Mouse (Mus musculus) CH12.LX (cell line): ENCODE measurements at regions not wholly inside any gene's neighbourhood (a gene's known extent, or its start where the extent isn't known, plus 50 kb on each side); places are given as distances from the start of the nearest gene placed in this dataset.
"Not testable (repeated sequence)": the region's sequence is repeated elsewhere in the genome, so short reads cannot be mapped to it uniquely, and the experiment has no call there.

Experiments used
- DNase-seq: peaks from one replicate; pipeline ENCODE4 v3.0.0-alpha.2; 2013; ENCODE audit errors: extremely low read depth
- H3K27ac ChIP-seq: 2 replicates; pipeline ENCODE4 v1.5.1; 2012; ENCODE audit warnings: low read depth, mild to moderate bottlenecking, control low read depth, moderate library complexity; ENCODE audit not compliant: insufficient read depth
- H3K27me3 ChIP-seq: replicated peaks from 2 replicates; pipeline ENCODE3; 2012; ENCODE audit warnings: inconsistent platforms
- H3K36me3 ChIP-seq, 2 experiments: replicated peaks in 1 of 2; 2 replicates each; pipeline versions ENCODE3 to v1.6.1; 2012; ENCODE audit warnings: inconsistent platforms in 1 of 2, low read length in 1 of 2, mild to moderate bottlenecking in 1 of 2, mixed read lengths in 1 of 2, moderate library complexity in 1 of 2; ENCODE audit not compliant: control insufficient read depth in 1 of 2, insufficient read depth in 1 of 2
- H3K4me1 ChIP-seq, 2 experiments: 2 replicates each; pipeline ENCODE4 v1.6.1; 2012; ENCODE audit warnings: inconsistent platforms in 1 of 2, moderate library complexity in 1 of 2; ENCODE audit not compliant: insufficient read depth in 2 of 2, control insufficient read depth in 1 of 2
- H3K4me2 ChIP-seq: 2 replicates; pipeline ENCODE4 v1.6.1; 2012; ENCODE audit warnings: low read depth, mild to moderate bottlenecking, control low read depth; ENCODE audit not compliant: poor library complexity, insufficient read depth, severe bottlenecking
- H3K4me3 ChIP-seq, 3 experiments: fragments of 150-350 bp in 1 of 3; sonication (generic) in 1 of 3; replicated peaks in 1 of 3; 2 replicates each; pipeline versions ENCODE3 to v1.5.1; 2011 to 2012; ENCODE audit warnings: low read depth in 2 of 3, low read length in 2 of 3, mild to moderate bottlenecking in 2 of 3, moderate library complexity in 2 of 3, control low read depth in 1 of 3, improper control_type of control experiment in 1 of 3, inconsistent platforms in 1 of 3, mixed read lengths in 1 of 3; ENCODE audit not compliant: poor library complexity in 1 of 3
- H3K79me2 ChIP-seq: replicated peaks from 2 replicates; pipeline ENCODE4 v1.6.1; 2012; ENCODE audit warnings: mild to moderate bottlenecking, moderate library complexity; ENCODE audit not compliant: control insufficient read depth, poor library complexity, insufficient read depth, severe bottlenecking; ENCODE audit errors: extremely low read depth
- H3K9ac ChIP-seq: 2 replicates; pipeline ENCODE4 v1.6.1; 2012; ENCODE audit warnings: low read depth, mild to moderate bottlenecking, control low read depth, moderate library complexity; ENCODE audit not compliant: insufficient read depth
- H3K9me3 ChIP-seq: replicated peaks from 2 replicates; pipeline ENCODE3; 2012; ENCODE audit warnings: low read length, inconsistent platforms, mixed read lengths
- CTCF ChIP-seq, 2 experiments: IDR thresholded peaks in 1 of 2; conservative IDR thresholded peaks in 1 of 2; 2 replicates each; pipeline ENCODE4 v1.5.1; 2011 to 2012; ENCODE audit warnings: low read depth in 2 of 2, low read length in 2 of 2, improper control_type of control experiment in 1 of 2, inconsistent platforms in 1 of 2, mild to moderate bottlenecking in 1 of 2, moderate library complexity in 1 of 2
- EP300 ChIP-seq: IDR thresholded peaks from 2 replicates; pipeline ENCODE4 v1.6.1; 2011; ENCODE audit warnings: low read length, improper control_type of control experiment
- GABPA ChIP-seq: IDR thresholded peaks from 2 replicates; pipeline ENCODE4 v1.6.1; 2012; ENCODE audit warnings: low read depth, low read length, improper control_type of control experiment, inconsistent platforms; ENCODE audit not compliant: insufficient replicate concordance
- NELFE ChIP-seq: IDR thresholded peaks from 2 replicates; pipeline ENCODE4 v1.6.1; 2011; ENCODE audit warnings: low read depth, low read length, improper control_type of control experiment
- NRF1 ChIP-seq: IDR thresholded peaks from 2 replicates; pipeline ENCODE4 v1.6.1; 2014; ENCODE audit warnings: low read depth, mild to moderate bottlenecking, inconsistent platforms, low read length, improper control_type of control experiment, moderate library complexity
- RAD21 ChIP-seq: IDR thresholded peaks from 2 replicates; pipeline ENCODE4 v1.6.1; 2011; ENCODE audit warnings: low read depth, mild to moderate bottlenecking, low read length, improper control_type of control experiment, moderate library complexity
- SMC3 ChIP-seq: IDR thresholded peaks from 2 replicates; pipeline ENCODE4 v1.6.1; 2011; ENCODE audit warnings: low read depth, low read length, improper control_type of control experiment
- dilution Hi-C: fragments of 300-500 bp; cut with MboI; formaldehyde crosslinking; loops from 2 replicates; pipeline ENCODE4 v1.14.3; 2020; ENCODE audit warnings: low sequenced_read_pairs; ENCODE audit not compliant: extremely low pct_unique_long_range_greater_than_20kb, extremely low pct_ligation_motif_present
- in situ Hi-C: fragments of 300-500 bp; cut with MboI; formaldehyde crosslinking; loops from 3 replicates; pipeline ENCODE4 v1.14.3; 2019; ENCODE audit warnings: low sequenced_read_pairs, low pct_ligation_motif_present, low pct_unique_long_range_greater_than_20kb, mixed read lengths

DNA sequence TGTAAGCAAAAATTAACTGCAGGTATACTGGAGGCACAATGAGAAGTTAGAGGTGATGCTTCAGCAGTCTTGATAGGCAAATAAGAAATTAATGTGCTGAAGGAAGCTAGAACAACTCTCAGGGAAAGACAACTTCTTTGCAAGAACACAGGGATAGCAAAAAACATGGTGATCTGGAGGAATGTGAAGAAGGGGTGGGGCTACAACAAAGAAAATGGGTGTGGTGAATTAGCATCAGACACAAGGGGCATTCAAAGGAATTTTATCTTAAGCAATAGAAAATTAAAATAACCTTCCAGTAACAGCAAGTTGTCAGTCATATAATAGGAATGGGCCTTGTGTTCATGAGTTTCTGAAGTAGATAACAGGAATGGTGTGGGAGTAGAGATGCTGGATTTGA, 211.9 kb upstream of the Rgs17 start:
- TF ChIP-seq NELFE (no peak), NRF1 (no peak)
- TF ChIP-seq, all 38 proteins: peak for 0
- no peaks in the 10 kb centered on the region for H3K4me1 ChIP-seq
- in situ Hi-C loops (no loop called here), dilution Hi-C loops (no loop called here)
- no peak overlapping the region for H3K4me2 ChIP-seq
- H3K27me3 ChIP-seq, result no peaks in the 10 kb centered on the region
- H3K79me2 ChIP-seq, result no peaks in the 10 kb centered on the region
- no peak overlapping the region for H3K9ac ChIP-seq
- DNase-seq, result no peak
- no peak overlapping the region for H3K4me3 ChIP-seq
- H3K36me3 ChIP-seq, result no peaks in the 10 kb centered on the region
- H3K9me3 ChIP-seq, result no peaks in the 10 kb centered on the region
- H3K27ac ChIP-seq, result no peak overlapping the region

DNA sequence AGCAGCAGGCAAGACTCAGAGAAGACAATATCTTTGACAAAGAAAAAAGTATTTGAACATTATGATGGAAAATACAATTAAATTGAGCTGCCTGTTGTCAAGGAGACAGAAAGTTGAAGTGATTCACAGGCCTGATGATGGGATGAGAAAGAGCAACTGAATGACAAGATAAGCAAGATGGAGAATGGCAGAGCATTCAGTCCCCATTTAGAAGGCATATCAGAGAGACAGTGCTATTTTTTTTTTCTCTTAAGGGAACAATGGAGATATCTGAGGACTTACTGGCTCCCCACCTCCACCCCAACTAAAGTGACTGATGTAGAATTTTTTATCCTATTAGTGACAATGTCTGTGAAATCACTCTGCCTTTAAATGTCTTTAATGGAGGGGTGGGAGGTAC, 202.2 kb upstream of the Rgs17 start:
- DNase-seq, H3K4me1 ChIP-seq, H3K79me2 ChIP-seq, in situ Hi-C loops, H3K4me2 ChIP-seq, H3K36me3 ChIP-seq, H3K4me3 ChIP-seq, dilution Hi-C loops, H3K27ac ChIP-seq, H3K9ac ChIP-seq, H3K9me3 ChIP-seq, H3K27me3 ChIP-seq: not testable (repeated sequence)

DNA sequence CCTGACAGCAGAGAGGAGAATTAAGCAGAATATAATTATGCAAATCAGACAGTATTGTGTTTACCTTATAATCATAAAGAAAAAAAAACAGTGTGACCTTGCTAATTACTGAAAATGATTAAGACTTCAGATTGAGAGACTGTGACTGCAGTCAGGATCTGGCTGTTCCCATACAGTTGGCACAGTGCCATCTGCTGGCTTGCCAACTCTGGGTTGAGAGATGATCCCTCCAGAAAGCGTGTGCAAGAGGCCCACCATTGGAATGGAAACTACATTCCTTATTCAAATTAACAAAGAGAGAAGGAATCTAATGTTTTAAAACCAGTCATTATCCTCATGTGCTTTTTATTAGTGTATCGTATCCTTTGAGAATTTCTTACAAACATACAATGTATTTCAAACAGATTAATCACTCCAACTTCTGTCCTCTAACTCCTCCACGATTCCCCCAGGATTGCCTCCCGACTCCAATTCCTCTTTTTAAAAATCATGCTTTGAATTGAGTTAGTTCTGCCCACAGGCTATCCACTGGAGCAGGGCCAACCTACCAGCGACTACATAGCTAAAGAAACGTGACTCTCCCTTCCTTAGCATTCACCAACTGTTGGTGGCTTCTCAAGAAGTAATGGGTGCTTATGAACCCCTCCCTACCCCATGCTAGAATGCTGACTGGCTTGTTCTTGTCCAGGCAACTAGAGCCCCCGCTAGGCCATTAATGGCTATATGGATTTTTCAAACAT, 192.9 kb upstream of the Rgs17 start:
- H3K4me3 ChIP-seq, result no peak overlapping the region
- H3K36me3 ChIP-seq, result no peaks in the 10 kb centered on the region
- peak; percentile 11 for DNase-seq
- H3K27me3 ChIP-seq, result no peaks in the 10 kb centered on the region
- H3K9me3 ChIP-seq, result no peaks in the 10 kb centered on the region
- dilution Hi-C loops, result no loop called here
- H3K9ac ChIP-seq, result no peak overlapping the region
- TF ChIP-seq GABPA (no peak), EP300 (no peak), CTCF (conservative IDR thresholded peaks at IDR 0.05 in 1 of 2, IDR thresholded peaks at IDR 0.05 in 1 of 2; ENCODE audit: low read depth in 2 of 2, low read length in 2 of 2) (peak in 1 of 2 experiments; percentile 47; a peak in 2 of 4 replicates), SMC3 (peak; percentile 52), RAD21 (peak; percentile 14)
- no peak overlapping the region for H3K27ac ChIP-seq
- in situ Hi-C loops, result no loop called here
- no peak overlapping the region for H3K4me2 ChIP-seq
- H3K4me1 ChIP-seq, result no peaks in the 10 kb centered on the region
- H3K79me2 ChIP-seq, result no peaks in the 10 kb centered on the region
